Mouse (Mus musculus) forebrain, embryonic 10.5 days (tissue): ENCODE data around the gene Usp24. TPM values are rescaled to one million over a fixed set of nuclear protein-coding genes. Genes with fewer than 3 reads are reported as not detected.

Source experiments
- DNase-seq: peaks from one replicate; pipeline ENCODE4 v3.0.0-alpha.2; 2017; ENCODE audit warnings: low spot score; ENCODE audit errors: extremely low spot score
- H3K27ac ChIP-seq: fragments of 300-500 bp; sonication (generic); 2 replicates; pipeline ENCODE4 v1.5.1; 2016; ENCODE audit warnings: mild to moderate bottlenecking
- H3K27me3 ChIP-seq: fragments of 300-500 bp; sonication (generic); 2 replicates; pipeline ENCODE4 v1.6.1; 2016; ENCODE audit warnings: mild to moderate bottlenecking; ENCODE audit not compliant: poor library complexity, severe bottlenecking
- H3K36me3 ChIP-seq: fragments of 300-500 bp; sonication (generic); replicated peaks from 2 replicates; pipeline ENCODE4 v1.6.1; 2016; ENCODE audit warnings: mild to moderate bottlenecking, moderate library complexity
- H3K4me1 ChIP-seq: fragments of 300-500 bp; sonication (generic); 2 replicates; pipeline ENCODE4 v1.6.1; 2016
- H3K4me3 ChIP-seq: fragments of 300-500 bp; sonication (generic); 2 replicates; pipeline ENCODE4 v1.5.1; 2016; ENCODE audit warnings: mild to moderate bottlenecking, moderate library complexity
- H3K9me3 ChIP-seq: fragments of 300-500 bp; sonication (generic); 2 replicates; pipeline ENCODE4 v1.6.1; 2016; ENCODE audit warnings: mild to moderate bottlenecking, moderate library complexity
- WGBS: fragments of 180-500 bp; shearing (Covaris S2); methylation state at CpG from one replicate; pipeline ENCODE4 v1.1.7; 2016; 5-methylcytosine and 5-hydroxymethylcytosine counted together
- polyA plus RNA-seq: library from polyadenylated mRNA; unstranded; fragments of >200 nt; fragmentation: Nextera tagmentation; extraction: Ambion mirVana; gene quantifications from 2 replicates; pipeline ENCODE4 v1.2.1, GENCODE M21; 2016

Usp24 gene
- polyA plus RNA-seq, 1 experiment from 2014 or later: 8.6 TPM

DNA sequence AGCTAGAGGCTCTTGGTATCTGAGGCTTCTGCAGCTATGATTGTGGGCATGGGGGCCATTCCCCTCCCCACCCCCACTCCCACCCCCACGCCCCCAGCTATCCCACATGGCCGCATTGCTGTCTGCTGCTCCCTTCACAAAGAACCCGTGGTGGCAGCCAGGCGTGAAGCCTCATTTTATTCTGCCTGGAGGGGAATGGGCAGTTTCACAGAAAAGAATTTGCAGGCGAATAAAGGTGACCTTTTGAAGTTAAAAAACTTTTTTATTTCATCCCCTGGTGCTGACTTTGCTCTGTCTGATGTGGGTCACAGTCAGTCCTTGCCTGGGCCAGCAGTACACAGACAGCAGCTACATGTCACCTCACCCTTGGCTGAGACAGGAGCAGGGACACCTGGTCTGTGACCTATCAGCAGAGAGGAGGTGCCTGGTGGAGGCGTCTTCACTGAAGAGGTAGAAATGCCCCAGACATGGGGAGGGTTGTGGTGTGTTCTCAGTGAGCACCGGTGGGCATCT lies 167.3 kb downstream of the Usp24 start:
- no peaks in the 10 kb centered on the region for H3K36me3 ChIP-seq
- peaks cover 32% of the 10 kb centered on the region for H3K27me3 ChIP-seq
- DNase-seq: no peak
- H3K4me1 ChIP-seq: peaks cover 34% of the 10 kb centered on the region
- no peak overlapping the region for H3K4me3 ChIP-seq
- no peaks in the 10 kb centered on the region for H3K9me3 ChIP-seq
- H3K27ac ChIP-seq: peak overlapping the region; percentile 12; the same call in 1 of the 2 replicates
- 53% methylated on average over 7 of the region's 7 CpGs for WGBS

DNA sequence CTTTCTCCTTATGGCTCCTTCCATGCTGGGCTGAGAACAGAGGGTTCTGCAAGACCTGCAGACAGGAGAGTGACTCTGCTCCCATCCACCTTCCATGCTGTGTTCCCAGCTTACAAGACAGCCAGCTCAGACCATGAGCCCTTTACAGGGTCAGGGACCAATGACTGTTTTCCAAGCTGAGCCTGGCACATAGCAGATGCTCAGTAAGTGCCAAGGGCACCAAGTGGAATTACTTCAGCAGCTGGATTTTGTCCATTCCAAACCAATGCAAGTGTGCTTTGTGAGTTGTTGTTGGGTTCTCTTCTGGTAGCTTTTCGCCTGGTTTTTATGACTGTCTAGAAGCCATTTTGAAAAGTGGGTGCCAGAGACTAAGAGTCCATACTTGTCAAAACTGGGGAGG lies 167.8 kb downstream of the Usp24 start:
- no peaks in the 10 kb centered on the region for H3K36me3 ChIP-seq
- peaks cover 32% of the 10 kb centered on the region for H3K27me3 ChIP-seq
- 86% methylated on average over 1 of the region's 1 CpGs for WGBS
- 0 out of 2 replicates have a peak overlapping the region, but pooled peaks have one; percentile 12 for H3K27ac ChIP-seq
- no peak for DNase-seq
- H3K9me3 ChIP-seq: no peaks in the 10 kb centered on the region
- peaks cover 34% of the 10 kb centered on the region for H3K4me1 ChIP-seq
- no peak overlapping the region for H3K4me3 ChIP-seq

DNA sequence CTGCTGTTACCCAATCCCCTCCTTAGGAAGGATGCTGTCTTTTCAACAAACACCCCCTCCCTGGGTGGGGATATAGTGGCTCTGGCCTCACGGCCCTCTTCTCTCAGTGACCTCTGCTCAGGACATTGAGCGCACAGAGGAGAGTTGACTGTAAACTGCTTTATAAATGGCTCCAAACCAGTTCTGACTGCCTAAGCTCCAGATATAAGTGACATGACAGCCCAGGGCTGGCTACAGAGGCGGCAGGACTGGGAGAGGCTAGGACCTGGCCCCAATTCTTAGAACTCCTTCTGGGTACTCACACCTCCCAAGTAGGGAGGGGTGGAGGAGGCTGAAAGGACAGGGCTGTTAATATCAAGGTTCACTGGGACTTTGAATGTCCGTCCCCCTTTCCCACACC lies 174.6 kb downstream of the Usp24 start:
- no peak for DNase-seq
- 0 out of 2 replicates have a peak, but pooled peaks cover 5% of the 10 kb centered on the region for H3K27me3 ChIP-seq
- H3K4me3 ChIP-seq: no peak overlapping the region
- no peaks in the 10 kb centered on the region for H3K9me3 ChIP-seq
- no peaks in the 10 kb centered on the region for H3K36me3 ChIP-seq
- 74% methylated on average over 4 of the region's 4 CpGs for WGBS
- H3K4me1 ChIP-seq: peaks cover 10% of the 10 kb centered on the region
- 0 out of 2 replicates have a peak overlapping the region, but pooled peaks have one; percentile 33 for H3K27ac ChIP-seq

Other genes with a start within 250 kb of the Usp24 start
- gene Pcsk9, start 148.1 kb downstream of the Usp24 start, polyA plus RNA-seq: 5.9 and 6.9 TPM in 2 replicates
- not detected in 2 replicates for gene Bsnd, start 176.1 kb downstream of the Usp24 start, polyA plus RNA-seq
- gene Dhcr24, start 244.8 kb downstream of the Usp24 start, polyA plus RNA-seq: 10.5 and 11.7 TPM in 2 replicates